Mouse (Mus musculus) ES-E14 (cell line): ENCODE results near the gene Gm38431.

Experiments used
- CHD2 ChIP-seq: IDR thresholded peaks from 2 replicates; pipeline ENCODE4 v1.6.1; 2014; ENCODE audit warnings: mild to moderate bottlenecking, low read depth, low read length, inconsistent platforms
- HCFC1 ChIP-seq: IDR thresholded peaks from 2 replicates; pipeline ENCODE4 v1.6.1; 2012; ENCODE audit warnings: low read length, inconsistent platforms, borderline replicate concordance; ENCODE audit not compliant: insufficient read depth

DNA sequence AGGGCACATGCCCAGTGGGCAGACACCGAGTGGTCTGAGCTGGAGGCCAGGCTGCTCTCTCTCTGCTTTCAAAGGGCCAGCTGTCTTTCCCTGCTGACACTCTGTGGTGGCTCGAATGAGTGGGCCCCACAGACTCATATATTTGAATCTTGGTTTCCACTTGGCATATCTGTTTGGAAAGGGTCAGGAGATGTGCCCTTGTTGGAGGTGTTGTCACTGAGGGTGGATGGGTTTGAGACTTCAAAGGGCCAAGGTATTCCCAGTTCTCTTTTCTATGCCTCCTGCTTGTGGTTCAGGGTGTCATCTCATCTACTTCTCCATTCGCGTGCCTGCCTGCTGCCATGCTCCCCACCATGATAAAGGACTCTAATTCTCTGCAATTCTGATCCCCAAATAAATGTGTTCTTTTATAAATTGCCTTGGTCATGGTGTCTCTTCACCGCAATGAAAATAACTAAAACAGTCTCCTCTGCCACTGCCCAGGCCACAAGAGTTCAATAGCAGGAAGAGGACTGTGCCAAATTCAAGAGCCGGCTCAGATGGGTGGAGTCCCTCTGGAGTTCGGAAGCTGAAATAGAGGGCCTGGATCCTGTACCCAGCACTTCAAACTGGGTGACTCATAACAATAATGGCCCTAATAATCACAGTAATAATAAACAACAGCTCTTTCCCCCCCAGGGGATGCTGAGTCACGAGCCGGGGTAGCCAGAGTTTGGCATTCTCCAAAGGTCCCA, 43.0 kb upstream of the Gm38431 start:
- no peak for TF ChIP-seq CHD2
- TF ChIP-seq HCFC1: no peak
